Mouse (Mus musculus) layer of hippocampus, adult 6 months (tissue): ENCODE results near the gene Aff1. TPM values are rescaled to one million over a fixed set of nuclear protein-coding genes. Genes with fewer than 3 reads are reported as not detected.

Experiments
- long read RNA-seq, 2 experiments: library from polyadenylated mRNA; unstranded; transcript quantifications; one replicate each; pipeline ENCODE4 v2.0.0; 2019 to 2020
- polyA plus RNA-seq: library from polyadenylated mRNA; unstranded; fragments of <200 nt; fragmentation: Nextera tagmentation; gene quantifications from 2 replicates; pipeline ENCODE4 v1.2.3, GENCODE M21; 2021

The Aff1 gene
- polyA plus RNA-seq = 9.6 and 9.9 TPM in 2 replicates
- long read RNA-seq, experiment 1, partial matches to known transcripts = 0 of 3 reads
- long read RNA-seq, experiment 1, other reads (novel, unspliced or antisense) = 3 of 3 reads
- long read RNA-seq, experiment 2, full-length matches to known transcripts = 2 of 5 reads
- long read RNA-seq, experiment 2, partial matches to known transcripts = 3 of 5 reads
- long read RNA-seq, experiment 2, other reads (novel, unspliced or antisense) = 0 of 5 reads

GRCm38 (mm10) chr5:103691624-103692530 is at the start of gene Aff1:
Aff1 (plus strand) TSS chr5:103692374.

GRCm38 (mm10) chr5:103655346-103656118 is 36.6 kb upstream of the Aff1 start, which contains the start of gene 1700016H13Rik:
1700016H13Rik (minus strand) TSS chr5:103656010.

Other genes with a start within 250 kb of the Aff1 start
- gene Slc10a6, start 63.0 kb upstream of the Aff1 start, polyA plus RNA-seq = 0.08 TPM in 1 of 2 replicates, not detected in the other
- gene 1700016H13Rik, start 36.4 kb upstream of the Aff1 start, polyA plus RNA-seq = not detected in 2 replicates
- 11.3 and 12.6 TPM in 2 replicates for gene Klhl8, start 218.9 kb downstream of the Aff1 start, polyA plus RNA-seq